Mouse (Mus musculus): ENCODE results near the gene Fbxl19. TPM values are rescaled to one million over a fixed set of nuclear protein-coding genes. Genes with fewer than 3 reads are reported as not detected.

Fbxl19 gene
- polyA plus RNA-seq, 1 experiment: 37.2 TPM

- TF ChIP-seq POLR2A (IDR thresholded peaks at IDR 0.05; ENCODE audit: control insufficient read depth, low read depth, low read length) (no peak), CTCF (IDR thresholded peaks at IDR 0.05; ENCODE audit: control insufficient read depth, insufficient read depth, insufficient replicate concordance, low read depth, low read length) (no peak)
- no peaks in the 10 kb centered on the region for H3K36me3 ChIP-seq (ENCODE audit: control insufficient read depth, insufficient read depth, low read length)
- H3K4me3 ChIP-seq (ENCODE audit: control insufficient read depth, low read depth, low read length): peak within 1 kb of the TSS; percentile 66
- no peaks in the 10 kb centered on the region for H3K27me3 ChIP-seq (ENCODE audit: control insufficient read depth, insufficient read depth, low read length)
- H3K27ac ChIP-seq (ENCODE audit: control insufficient read depth, insufficient read depth, low read depth, low read length): peak within 1 kb of the TSS; percentile 76
- peaks cover 18% of the 10 kb centered on the region for H3K4me1 ChIP-seq (ENCODE audit: control insufficient read depth, insufficient read depth, low read length)
These were observed 31.6 kb upstream of the Fbxl19 start, which contains the start of gene Ctf1 for GRCm38 (mm10) chr7:127712461-127713385. Ctf1 (plus strand) TSS chr7:127712736.

DNA sequence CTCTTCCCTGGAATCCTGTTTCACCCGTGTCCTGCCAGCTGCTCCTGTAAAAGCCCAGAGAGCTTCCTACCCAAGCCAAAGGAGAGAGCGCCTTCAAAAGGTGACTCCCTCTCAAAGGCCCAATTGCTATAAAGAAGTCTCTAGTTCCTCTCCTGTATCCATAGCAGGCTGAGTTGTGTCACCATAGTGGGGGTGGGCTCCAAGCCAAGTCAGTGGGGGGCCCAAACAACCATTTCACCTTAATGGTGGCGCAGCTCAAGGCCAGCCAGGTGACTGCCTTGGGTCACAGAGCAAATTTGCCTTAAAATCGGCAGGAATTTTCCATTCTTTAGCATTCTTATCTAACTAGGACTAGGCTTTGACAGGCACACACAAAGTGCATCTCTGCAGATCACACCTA, 29.5 kb upstream of the Fbxl19 start:
- H3K36me3 ChIP-seq (ENCODE audit: control insufficient read depth, insufficient read depth, low read length): no peaks in the 10 kb centered on the region
- no peak for TF ChIP-seq CTCF (IDR thresholded peaks at IDR 0.05; ENCODE audit: control insufficient read depth, insufficient read depth, insufficient replicate concordance, low read depth, low read length)
- no peak for TF ChIP-seq POLR2A (IDR thresholded peaks at IDR 0.05; ENCODE audit: control insufficient read depth, low read depth, low read length)
- H3K27ac ChIP-seq (ENCODE audit: control insufficient read depth, insufficient read depth, low read depth, low read length): no peak overlapping the region
- no peak overlapping the region for H3K4me3 ChIP-seq (ENCODE audit: control insufficient read depth, low read depth, low read length)
- peaks cover 17% of the 10 kb centered on the region for H3K4me1 ChIP-seq (ENCODE audit: control insufficient read depth, insufficient read depth, low read length)
- no peaks in the 10 kb centered on the region for H3K27me3 ChIP-seq (ENCODE audit: control insufficient read depth, insufficient read depth, low read length)

DNA sequence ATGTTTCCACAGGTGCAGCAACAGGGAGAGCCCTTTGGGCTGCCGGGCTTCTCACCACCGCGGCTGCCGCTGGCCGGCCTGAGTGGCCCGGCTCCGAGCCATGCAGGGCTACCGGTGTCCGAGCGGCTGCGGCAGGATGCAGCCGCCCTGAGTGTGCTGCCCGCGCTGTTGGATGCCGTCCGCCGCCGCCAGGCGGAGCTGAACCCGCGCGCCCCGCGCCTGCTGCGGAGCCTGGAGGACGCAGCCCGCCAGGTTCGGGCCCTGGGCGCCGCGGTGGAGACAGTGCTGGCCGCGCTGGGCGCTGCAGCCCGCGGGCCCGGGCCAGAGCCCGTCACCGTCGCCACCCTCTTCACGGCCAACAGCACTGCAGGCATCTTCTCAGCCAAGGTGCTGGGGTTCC, 27.4 kb upstream of the Fbxl19 start:
- H3K4me1 ChIP-seq (ENCODE audit: control insufficient read depth, insufficient read depth, low read length): peaks cover 15% of the 10 kb centered on the region
- no peaks in the 10 kb centered on the region for H3K27me3 ChIP-seq (ENCODE audit: control insufficient read depth, insufficient read depth, low read length)
- H3K27ac ChIP-seq (ENCODE audit: control insufficient read depth, insufficient read depth, low read depth, low read length): no peak overlapping the region
- H3K4me3 ChIP-seq (ENCODE audit: control insufficient read depth, low read depth, low read length): peak overlapping the region; percentile 59
- no peaks in the 10 kb centered on the region for H3K36me3 ChIP-seq (ENCODE audit: control insufficient read depth, insufficient read depth, low read length)
- TF ChIP-seq POLR2A (IDR thresholded peaks at IDR 0.05; ENCODE audit: control insufficient read depth, low read depth, low read length): no peak
- TF ChIP-seq CTCF (IDR thresholded peaks at IDR 0.05; ENCODE audit: control insufficient read depth, insufficient read depth, insufficient replicate concordance, low read depth, low read length): peak; percentile 34; the same call in 1 of the 2 replicates

GRCm38 (mm10) chr7:127718339-127718738, 26.0 kb upstream of the Fbxl19 start:
- no peak overlapping the region for H3K4me3 ChIP-seq (ENCODE audit: control insufficient read depth, low read depth, low read length)
- no peaks in the 10 kb centered on the region for H3K36me3 ChIP-seq (ENCODE audit: control insufficient read depth, insufficient read depth, low read length)
- peaks cover 6% of the 10 kb centered on the region for H3K4me1 ChIP-seq (ENCODE audit: control insufficient read depth, insufficient read depth, low read length)
- H3K27ac ChIP-seq (ENCODE audit: control insufficient read depth, insufficient read depth, low read depth, low read length): no peak overlapping the region
- TF ChIP-seq POLR2A (IDR thresholded peaks at IDR 0.05; ENCODE audit: control insufficient read depth, low read depth, low read length): no peak
- no peak for TF ChIP-seq CTCF (IDR thresholded peaks at IDR 0.05; ENCODE audit: control insufficient read depth, insufficient read depth, insufficient replicate concordance, low read depth, low read length)
- H3K27me3 ChIP-seq (ENCODE audit: control insufficient read depth, insufficient read depth, low read length): no peaks in the 10 kb centered on the region

- no peak overlapping the region for H3K27ac ChIP-seq (ENCODE audit: control insufficient read depth, insufficient read depth, low read depth, low read length)
- no peaks in the 10 kb centered on the region for H3K36me3 ChIP-seq (ENCODE audit: control insufficient read depth, insufficient read depth, low read length)
- no peak for TF ChIP-seq POLR2A (IDR thresholded peaks at IDR 0.05; ENCODE audit: control insufficient read depth, low read depth, low read length)
- TF ChIP-seq CTCF (IDR thresholded peaks at IDR 0.05; ENCODE audit: control insufficient read depth, insufficient read depth, insufficient replicate concordance, low read depth, low read length): no peak
- H3K4me1 ChIP-seq (ENCODE audit: control insufficient read depth, insufficient read depth, low read length): peaks cover 6% of the 10 kb centered on the region
- no peaks in the 10 kb centered on the region for H3K27me3 ChIP-seq (ENCODE audit: control insufficient read depth, insufficient read depth, low read length)
- no peak overlapping the region for H3K4me3 ChIP-seq (ENCODE audit: control insufficient read depth, low read depth, low read length)
These were observed 25.1 kb upstream of the Fbxl19 start for GRCm38 (mm10) chr7:127719258-127719657.

DNA sequence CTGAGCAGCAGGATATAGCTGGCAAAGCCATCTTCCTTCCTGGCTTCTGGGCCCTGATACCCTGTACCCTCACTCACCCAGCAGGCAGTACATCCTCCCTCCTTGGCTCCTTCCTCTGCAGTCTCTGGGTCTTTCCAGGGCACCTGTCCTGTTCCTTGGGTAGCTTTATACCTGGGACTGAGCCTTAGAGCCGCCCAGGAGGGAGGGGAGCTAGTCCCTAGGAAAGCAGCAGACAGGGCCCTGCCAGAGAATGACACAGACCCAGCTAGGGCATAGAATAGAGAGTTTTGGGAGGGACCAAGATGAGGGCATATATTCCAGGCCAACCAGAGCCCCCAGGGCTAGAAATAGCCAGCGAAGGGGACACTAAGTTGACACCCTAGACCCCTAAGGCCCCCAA, 18.9 kb upstream of the Fbxl19 start:
- no peak overlapping the region for H3K27ac ChIP-seq (ENCODE audit: control insufficient read depth, insufficient read depth, low read depth, low read length)
- no peaks in the 10 kb centered on the region for H3K4me1 ChIP-seq (ENCODE audit: control insufficient read depth, insufficient read depth, low read length)
- H3K27me3 ChIP-seq (ENCODE audit: control insufficient read depth, insufficient read depth, low read length): no peaks in the 10 kb centered on the region
- no peaks in the 10 kb centered on the region for H3K36me3 ChIP-seq (ENCODE audit: control insufficient read depth, insufficient read depth, low read length)
- no peak overlapping the region for H3K4me3 ChIP-seq (ENCODE audit: control insufficient read depth, low read depth, low read length)
- TF ChIP-seq POLR2A (IDR thresholded peaks at IDR 0.05; ENCODE audit: control insufficient read depth, low read depth, low read length) (no peak), CTCF (IDR thresholded peaks at IDR 0.05; ENCODE audit: control insufficient read depth, insufficient read depth, insufficient replicate concordance, low read depth, low read length) (no peak)

- Histone ChIP-seq H3K4me3 (ENCODE audit: control insufficient read depth, low read depth, low read length) (no peak overlapping the region), H3K36me3 (ENCODE audit: control insufficient read depth, insufficient read depth, low read length) (no peaks in the 10 kb centered on the region), H3K27me3 (ENCODE audit: control insufficient read depth, insufficient read depth, low read length) (no peaks in the 10 kb centered on the region), H3K4me1 (ENCODE audit: control insufficient read depth, insufficient read depth, low read length) (no peaks in the 10 kb centered on the region), H3K27ac (ENCODE audit: control insufficient read depth, insufficient read depth, low read depth, low read length) (no peak overlapping the region)
- no peak for TF ChIP-seq CTCF (IDR thresholded peaks at IDR 0.05; ENCODE audit: control insufficient read depth, insufficient read depth, insufficient replicate concordance, low read depth, low read length)
- no peak for TF ChIP-seq POLR2A (IDR thresholded peaks at IDR 0.05; ENCODE audit: control insufficient read depth, low read depth, low read length)
These were observed 18.4 kb upstream of the Fbxl19 start for GRCm38 (mm10) chr7:127725924-127726323.
